Mouse (Mus musculus): ENCODE data around the gene Pnp.
"Not testable (repeated sequence)": the region's sequence is repeated elsewhere in the genome, so short reads cannot be mapped to it uniquely, and the experiment has no call there.

Pnp gene

DNA sequence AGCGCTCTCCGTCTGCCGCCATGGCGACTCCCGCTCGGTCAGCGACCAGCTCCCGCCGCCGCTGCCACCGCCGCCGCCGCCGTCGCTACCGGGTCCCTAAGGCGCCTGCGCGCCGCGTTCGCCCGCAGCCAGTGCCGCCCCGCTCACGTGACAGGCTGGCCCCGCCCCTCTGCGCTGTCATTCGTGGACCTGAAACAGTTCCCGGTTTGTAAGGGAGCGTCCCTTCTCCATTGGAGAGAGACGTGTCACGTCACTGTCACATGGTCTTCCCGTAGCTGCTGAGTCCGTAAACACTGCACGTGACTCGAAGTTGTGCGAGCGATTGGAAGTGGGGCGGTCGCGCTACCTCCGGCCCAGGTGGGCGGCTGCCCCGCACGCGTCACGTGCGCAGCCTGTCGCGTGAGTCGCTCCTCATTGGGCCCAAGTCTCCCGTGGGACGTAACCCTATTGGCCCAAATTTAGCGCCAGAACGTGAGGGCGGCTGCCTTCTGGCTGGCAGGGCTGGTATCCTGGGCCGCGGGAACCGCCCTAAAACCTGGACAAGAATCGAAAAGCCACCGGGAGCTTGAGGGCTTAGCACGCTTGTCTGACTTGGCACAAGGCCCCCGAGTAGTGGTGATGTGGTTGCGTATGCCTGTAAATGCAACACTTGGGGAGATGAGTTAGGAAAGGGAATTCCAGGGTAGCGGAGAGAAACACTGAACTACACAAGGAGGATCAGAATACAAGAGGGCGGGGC lies at the start of gene Pnp, which contains the start of gene Pip4p1:
Pnp (plus strand) TSS at position 329 of the 739 bp plus-strand sequence.
Pip4p1 (minus strand) TSS at position 103 of the 739 bp plus-strand sequence.
- peak; percentile 98 for DNase-seq (ENCODE audit: low read depth)

DNA sequence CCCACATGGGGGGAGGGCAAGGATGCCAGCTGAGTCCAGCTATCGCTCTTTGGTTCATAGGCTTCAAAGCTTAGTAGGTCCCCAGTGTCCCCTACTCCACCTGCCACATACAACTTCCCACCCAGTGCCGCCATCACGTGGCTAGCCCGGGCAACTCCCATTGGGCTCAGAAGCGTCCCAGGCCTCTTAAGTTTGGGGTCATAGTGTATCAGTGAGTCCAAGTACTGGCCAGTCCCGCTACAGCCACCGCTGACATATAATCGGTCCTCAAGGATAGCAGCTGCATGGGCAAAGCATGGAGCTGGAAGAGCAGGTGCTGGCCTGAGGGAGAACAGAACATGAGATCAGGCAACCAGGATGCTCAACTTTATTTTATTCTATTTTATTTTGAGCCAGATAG lies 39.3 kb upstream of the Pnp start:
- no peak for DNase-seq (ENCODE audit: low read depth)

DNA sequence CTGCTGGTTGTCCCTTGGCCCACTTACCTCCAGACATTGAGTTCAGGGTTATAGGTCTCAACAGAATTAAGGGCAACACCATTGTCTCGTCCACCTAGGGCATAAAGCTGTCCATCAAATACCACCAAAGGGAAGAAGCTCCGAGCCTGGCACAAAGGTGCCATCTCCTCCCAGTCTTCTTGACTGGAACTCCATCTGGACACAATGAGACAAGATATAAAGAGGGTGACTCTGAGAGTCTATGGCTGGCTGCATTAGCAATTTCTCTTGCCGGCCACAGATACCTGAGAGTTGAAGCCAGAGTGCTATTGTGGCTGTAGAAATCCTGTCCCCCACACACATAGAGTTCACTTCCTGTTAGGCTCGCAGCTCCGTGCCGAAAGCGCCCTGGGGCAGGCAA lies 38.8 kb upstream of the Pnp start:
- no peak for DNase-seq (ENCODE audit: low read depth)

DNA sequence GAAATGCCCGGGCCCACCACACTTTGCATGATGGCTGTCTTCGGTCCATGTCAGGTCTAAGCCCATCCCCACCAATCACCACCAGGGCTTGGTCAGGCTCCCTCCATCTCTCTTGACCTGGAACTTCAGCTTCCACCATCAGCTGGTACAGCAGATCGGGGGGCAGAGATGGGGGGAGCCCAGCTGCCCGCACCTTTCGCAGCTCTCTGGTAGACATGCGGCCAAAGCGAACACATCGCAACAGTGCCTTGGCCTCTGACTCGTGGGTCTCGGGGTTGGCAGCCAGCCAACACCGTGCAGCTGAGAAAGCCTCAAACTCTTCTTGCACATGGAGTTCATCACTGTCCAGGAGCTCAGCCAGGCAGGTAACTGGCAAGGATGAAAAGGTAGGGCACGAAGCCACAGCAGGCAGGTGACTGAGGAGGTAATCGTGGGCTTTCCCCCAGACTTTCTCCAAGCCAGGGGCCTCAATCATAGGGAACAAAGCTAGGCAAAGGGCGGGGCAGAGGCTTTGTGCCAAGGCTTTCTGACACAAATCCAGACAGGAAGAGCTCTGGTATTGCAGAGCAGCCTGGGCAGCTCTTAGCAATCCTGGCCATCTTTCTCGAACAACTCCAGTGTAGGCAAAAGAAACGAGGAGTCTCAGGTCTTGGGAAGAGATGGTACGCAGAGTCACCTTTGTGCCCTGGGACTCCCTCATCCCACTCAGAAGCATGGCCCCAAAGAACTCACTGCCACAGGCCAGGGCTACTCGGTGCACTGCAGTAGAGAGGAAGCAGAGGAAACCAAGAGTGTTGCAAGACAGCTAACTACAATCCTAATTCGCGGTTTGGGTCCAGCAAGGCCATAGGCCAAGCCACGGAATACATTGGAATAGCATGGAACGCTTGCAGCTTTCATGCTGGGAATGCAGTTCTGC lies 38.1 kb upstream of the Pnp start:
- DNase-seq (ENCODE audit: low read depth): no peak

DNA sequence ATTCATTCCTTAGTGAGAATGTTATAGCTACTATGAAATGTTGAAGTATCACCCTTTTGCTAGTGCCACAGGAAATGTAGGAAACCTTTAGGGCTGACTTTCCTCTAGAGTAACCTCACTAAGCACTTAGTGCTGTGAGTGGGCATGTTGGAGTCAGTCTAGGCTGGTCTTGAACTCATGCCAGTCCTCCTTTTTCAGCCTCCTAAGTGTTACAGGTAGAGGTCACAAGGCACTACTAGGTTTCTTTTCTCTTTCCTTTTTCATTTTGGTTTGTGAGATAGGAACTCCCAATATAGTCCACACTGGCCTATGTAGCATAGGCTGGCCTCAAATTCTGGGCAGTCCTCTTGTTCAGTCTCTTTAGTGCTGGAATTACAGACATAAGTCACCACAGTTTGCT lies 35.5 kb upstream of the Pnp start:
- no peak for DNase-seq (ENCODE audit: low read depth)

DNA sequence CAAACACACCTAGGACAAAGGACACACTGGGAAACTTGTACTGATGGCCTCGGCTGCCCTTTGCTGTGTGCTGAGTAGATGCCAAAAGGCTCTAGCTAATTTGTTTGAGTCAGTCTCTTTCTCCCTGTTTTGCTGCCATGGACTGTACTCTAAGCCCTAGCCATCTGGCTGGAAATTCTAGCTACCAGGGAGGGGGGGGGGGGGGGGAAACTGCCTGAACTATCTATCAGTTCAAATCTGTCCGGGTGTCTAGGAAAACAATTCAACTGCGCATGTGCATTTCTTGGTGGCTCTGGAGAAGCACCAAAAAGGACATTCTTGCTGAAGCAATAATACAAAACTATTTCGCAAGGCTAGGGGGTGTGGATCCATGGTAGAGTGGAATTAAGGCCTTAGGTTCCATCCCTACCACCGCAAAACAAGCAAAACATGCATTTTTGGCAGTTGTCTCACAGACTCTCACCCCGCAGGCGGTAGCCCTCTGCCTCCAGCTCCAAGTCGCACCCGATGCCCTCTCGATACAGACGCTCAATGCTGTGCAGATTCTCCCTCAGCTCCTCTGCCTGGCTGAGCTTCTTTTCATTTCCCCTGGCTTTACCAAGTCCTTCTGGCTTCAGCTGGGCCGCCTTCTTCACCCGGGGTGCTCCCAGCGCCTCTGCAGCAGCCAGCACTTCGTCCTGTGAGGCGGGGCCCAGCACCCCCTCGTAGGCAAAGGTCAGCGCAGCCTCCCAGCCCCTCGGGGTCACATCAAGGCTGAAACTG lies 34.7 kb upstream of the Pnp start:
- DNase-seq (ENCODE audit: low read depth): no peak

DNA sequence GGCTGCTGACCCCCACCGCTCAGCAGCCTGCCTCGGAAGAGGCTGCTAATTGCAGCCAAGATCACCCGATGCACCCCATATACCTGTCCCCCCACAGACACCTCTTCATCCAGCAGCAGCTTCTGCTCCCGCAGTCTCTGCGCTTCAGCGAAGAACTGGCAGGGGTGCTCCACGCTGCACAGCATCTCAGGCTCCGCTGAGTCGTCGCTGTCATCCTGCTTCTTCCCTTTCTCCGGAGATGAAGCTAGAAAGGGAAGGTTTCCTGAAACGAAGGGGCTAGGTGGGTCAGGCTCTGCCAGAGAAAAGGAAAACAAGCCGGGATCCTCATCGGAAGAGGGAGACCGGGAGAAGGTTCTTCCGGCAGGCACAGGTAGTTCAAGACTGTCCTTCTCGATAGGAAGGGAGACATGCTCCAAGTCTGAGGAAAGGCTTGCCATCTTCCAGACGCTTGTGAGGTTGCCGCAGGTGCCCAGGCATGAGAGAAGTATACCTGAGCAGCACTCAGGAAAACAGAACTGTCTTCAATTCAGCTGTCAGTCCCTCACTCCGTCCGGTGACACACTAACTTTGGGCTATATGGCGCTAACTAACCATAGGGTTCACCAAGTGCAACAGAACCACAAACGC lies 34.0 kb upstream of the Pnp start:
- DNase-seq (ENCODE audit: low read depth): no peak

DNA sequence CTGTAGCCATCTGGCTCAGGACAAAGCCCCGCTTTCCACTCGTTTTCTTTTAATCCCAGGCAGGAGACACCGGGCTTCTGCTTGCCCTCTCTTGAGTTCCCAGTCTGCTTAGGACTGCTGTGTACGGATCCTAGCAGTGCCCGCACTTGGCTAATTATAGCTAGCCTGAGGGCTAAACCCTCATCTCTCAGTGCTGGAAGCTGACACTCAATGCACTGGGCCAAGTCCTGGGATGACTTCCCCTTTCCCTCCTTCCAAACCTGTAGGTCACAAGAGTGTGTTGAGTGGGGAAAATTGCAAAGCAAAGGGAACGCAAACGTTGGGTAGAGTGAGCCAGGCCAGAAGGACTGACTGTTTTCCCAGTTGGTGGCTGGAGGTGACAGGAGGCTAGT lies 33.5 kb upstream of the Pnp start, which contains the start of gene Klhl33:
Klhl33 (minus strand) TSS at position 134 of the 392 bp plus-strand sequence.
- DNase-seq (ENCODE audit: low read depth): no peak

DNA sequence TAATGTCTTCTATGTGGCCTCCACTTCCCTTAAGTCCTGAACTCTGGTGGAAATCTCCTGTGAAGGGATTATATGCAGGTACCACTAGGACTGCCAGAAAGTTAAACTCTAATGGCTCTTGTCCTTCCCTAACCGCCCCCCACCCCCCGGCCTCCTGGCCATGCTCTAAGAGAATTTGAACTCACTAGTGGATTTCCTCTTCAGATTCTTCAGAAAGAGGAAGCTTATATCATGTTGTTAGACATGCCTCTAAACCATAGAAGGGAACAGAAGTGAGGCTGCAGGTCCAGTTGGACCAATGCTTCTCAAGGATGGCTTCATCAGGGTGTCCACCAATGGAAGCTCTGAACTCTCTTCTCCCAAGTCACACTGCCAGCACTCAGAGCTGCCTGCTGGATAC lies 32.9 kb upstream of the Pnp start:
- not testable (repeated sequence) for DNase-seq (ENCODE audit: low read depth)

DNA sequence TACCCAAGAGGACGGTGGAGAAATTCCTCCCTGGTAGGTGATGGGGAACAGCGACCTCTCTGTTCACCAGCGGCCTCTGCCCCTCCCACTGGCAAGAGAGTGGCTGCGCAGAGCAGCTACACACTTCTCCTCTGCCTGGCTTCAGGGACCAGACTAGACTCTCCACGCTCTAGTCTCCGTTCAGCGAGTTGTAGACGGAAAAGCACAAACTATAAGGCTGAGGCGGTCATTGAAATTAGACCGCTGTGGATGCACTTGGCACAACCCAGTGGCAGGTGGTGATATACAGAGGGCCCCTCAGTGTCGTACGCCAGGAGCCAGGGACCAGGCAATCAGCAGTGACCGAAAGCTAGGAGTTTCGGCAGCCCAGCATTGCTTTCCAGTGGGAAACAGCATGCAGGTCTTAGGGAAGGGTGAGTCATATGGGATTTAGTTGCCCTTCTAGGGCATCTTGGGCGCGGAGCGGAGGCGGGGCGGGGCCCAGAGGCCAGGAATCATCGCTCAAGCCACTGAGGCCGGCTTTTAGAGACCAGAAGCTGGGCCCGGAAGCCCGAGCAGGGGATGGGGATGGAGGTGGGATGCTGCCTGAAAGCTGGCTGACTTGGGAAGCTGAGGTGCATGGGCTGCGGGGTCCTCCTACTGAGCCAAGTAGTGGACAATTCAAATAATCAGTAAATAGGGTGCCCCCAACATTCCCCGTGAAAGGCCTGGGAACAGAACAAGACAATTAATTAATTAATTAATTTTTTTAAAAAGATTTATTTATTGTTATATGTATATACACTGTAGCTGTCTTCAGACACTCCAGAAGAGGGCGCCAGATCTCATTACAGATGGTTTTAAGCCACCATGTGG lies 26.7 kb upstream of the Pnp start:
- peak; percentile 18 for DNase-seq (ENCODE audit: low read depth)

DNA sequence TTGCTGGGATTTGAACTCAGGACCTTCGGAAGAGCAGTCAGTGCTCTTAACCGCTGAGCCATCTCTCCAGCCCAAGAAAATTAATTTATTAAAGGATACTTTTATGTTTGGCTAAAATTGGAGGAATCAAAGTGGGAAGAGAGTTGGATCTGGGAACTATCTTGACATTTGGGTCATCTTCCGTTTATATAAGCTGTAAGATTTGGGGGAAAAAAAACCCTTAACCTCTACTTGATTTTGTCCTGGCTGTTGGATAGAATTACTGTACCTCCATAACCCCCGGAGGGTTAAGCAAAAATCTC lies 26.1 kb upstream of the Pnp start:
- no peak for DNase-seq (ENCODE audit: low read depth)

DNA sequence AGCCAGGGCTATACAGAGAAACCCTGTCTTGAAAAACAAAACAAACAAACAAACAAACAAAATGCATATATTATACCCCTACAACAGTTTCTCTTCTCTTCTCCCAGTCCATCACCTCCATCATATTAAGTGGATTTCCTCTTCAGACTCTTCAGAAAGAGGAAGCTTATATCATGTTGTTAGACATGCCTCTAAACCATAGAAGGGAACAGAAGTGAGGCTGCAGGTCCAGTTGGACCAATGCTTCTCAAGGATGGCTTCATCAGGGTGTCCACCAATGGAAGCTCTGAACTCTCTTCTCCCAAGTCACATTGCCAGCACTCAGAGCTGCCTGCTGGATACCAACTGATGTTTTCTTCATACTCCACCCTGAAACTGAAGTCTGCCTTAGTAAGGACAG lies 25.6 kb upstream of the Pnp start:
- DNase-seq (ENCODE audit: low read depth): not testable (repeated sequence)

DNA sequence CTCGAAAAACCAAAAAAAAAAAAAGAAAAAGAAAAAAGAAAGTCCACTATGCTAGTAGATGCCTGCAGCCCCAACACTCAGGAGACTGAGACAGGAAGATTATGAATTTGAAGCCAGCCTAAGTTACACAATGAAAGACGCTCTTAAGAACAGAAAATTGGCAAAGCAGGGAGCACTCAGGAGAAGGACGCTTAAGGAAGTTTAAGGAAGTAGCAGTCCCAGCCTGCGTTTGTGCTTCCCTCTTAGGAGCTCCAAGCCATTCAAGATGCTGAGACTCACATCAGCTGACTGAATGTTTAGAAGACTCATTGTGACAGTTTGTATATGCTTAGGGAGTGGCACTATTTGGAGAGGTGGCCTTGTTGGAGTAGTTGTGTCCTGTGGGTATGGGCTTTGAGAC lies 22.8 kb upstream of the Pnp start:
- no peak for DNase-seq (ENCODE audit: low read depth)

DNA sequence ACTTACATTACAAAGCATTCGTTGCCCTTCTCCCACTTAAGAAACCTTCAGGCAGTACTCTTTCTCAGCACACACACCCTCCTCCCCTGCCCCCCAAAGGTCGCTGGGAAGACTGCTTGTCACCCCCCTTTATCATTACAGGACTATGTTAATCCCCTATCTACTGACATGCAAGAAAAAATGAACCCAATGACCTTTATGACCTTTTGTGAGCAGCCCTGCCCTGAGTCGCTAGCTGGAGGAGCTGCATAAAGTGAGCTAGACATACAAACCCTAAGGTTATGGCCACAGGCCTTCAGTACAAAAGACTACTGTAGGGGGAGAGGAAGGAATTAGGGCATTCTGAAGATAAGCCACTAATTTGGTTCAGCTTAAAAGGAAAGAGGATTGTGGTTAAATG lies 19.5 kb upstream of the Pnp start:
- DNase-seq (ENCODE audit: low read depth): no peak

DNA sequence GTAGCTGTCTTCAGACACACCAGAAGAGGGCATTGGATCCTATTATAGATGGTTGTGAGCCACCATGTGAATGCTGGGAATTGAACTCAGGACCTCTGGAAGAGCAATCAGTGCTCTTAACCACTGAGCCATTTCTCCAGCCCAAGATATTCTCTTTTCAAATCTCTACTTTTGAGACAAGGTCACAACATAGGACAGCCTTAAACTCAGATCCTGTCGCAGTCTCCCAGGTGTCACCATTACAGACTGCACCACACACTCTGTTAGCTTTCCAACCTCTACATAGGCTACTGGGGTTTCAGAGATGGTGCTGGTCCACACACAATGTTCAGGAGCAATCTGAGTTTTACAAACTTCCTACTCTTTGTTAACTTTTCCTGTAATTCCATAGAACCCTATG lies 7.4 kb upstream of the Pnp start:
- DNase-seq (ENCODE audit: low read depth): not testable (repeated sequence)

DNA sequence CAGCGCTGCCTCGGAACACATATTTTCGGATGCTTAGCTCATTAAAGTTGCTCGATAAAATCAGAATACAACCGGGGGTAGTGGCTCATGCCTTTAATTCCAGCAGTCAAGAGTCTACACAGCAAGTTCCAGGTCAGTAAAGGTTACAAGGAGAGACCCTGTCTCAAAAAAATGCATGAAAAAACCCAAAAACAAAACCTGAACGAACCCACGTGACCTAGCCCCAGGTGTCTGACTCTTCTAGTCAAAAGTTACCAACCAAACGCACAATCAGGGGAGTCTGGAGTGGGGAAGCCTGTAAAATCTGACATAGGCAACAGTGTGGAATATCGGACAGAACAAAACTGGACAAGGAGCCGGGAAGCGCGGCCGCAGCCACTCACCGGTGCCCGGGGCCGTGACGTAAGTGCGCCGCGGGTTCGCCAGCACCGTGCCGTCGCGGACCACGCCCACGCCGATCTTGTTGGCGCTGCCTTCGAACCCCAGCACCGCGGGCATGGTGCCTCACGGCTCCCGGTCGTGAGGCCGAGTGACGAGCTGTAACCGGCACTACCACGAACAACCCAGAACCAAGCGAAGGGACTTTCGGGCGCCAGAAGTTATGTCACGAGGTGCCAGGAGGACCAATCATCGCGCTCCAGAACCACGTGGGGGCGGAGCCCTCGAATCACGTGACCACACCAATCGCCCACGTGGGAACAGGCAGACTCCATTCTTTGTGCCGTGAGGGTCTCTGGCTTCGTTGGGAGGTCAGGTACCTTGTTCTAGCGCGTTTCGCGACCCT lies 6.4 kb upstream of the Pnp start, which contains the start of the genes Osgep and Apex1:
Osgep (minus strand) TSS at position 613 of the 784 bp plus-strand sequence.
Apex1 (plus strand) TSS at position 688 of the 784 bp plus-strand sequence.
- DNase-seq (ENCODE audit: low read depth): peak; percentile 98

DNA sequence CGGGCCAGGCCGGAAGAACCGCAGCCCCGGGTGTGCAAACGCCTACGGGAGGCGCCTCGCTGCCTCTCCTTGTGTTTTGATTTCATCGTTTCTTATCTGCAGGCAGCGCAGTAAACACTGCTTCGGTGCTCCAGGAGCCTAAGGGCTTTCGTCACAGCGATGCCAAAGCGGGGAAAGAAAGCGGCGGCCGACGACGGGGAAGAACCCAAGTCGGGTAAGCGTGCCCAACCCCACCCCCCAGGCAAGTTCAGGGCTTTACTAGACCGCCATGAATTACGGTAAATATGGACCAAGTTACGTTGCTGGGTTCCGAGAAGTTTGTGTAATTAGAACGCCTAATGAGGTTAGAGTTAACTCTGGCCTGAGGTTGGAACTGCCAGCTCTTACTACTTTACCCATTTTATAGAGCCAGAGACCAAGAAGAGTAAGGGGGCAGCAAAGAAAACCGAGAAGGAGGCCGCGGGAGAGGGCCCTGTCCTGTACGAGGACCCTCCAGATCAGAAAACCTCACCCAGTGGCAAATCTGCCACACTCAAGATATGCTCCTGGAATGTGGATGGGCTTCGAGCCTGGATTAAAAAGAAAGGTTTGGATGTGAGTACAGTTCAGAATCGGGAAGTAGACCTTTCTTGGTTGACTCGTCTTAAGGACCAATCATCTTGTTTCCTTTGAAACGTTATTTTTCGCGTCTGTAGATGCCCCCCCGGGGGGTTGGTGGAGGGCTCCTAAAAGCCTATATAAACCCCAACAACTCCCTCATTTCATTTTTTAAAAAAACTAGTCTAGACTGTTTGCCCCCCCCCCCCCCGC lies 5.6 kb upstream of the Pnp start:
- DNase-seq (ENCODE audit: low read depth): no peak

DNA sequence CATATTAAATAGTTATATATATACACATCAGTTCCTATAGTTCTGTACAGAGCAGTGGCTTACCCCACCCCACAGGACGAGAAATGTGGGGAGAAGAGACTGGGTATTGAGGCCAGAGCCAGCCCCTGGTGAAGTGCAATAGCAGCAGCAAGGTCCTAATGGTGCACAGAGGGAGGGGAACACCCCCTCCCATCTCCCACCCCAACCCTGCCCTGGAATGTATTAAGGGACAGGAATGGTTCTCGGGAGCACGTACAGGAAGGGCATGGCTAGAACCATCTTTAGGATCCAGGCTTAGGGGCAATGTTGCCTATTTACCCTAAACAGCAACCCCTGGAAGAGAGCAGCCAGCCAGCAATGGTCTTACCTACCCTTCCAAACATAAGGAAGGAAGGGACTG lies 3.5 kb upstream of the Pnp start:
- no peak for DNase-seq (ENCODE audit: low read depth)

DNA sequence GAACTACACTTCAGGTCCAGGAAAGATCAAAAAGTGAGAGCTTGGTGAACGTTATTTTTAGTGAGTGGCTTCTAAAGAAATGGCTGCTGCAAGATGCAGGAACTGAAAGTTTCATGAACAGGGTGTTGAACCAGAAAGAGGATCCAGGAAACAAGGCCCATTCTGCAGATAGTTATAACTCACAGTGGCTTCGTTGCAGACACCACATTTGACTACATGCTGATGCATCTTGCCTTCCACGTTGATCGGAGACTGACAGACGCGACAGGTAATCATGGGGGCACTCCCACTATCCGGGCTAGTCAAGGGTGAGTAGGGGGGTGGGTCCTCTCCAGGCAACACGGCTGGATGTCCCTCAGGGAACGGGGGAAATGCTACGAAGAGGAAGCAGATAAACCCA lies 931 bp upstream of the Pnp start:
- no peak for DNase-seq (ENCODE audit: low read depth)

Data from induced T-regulatory cell, adult 2 months (primary cell).